Mouse (Mus musculus) heart, embryonic 12.5 days (tissue): ENCODE results near the gene 1700012B07Rik. TPM values are rescaled to one million over a fixed set of nuclear protein-coding genes. Genes with fewer than 3 reads are reported as not detected.
A peak's percentile ranks its signal among the peaks of the same experiment; 100 is the strongest.

ENCODE experiments used
- ATAC-seq: fragments of 200-750 bp; cut with Nextera tagmentation; 2 replicates; pipeline ENCODE4 v1.8.0; 2017; ENCODE audit warnings: moderate TSS enrichment, moderate library complexity; ENCODE audit not compliant: insufficient number of reproducible peaks, low FRiP score
- H3K27ac ChIP-seq: fragments of 300-500 bp; sonication (generic); 2 replicates; pipeline ENCODE4 v1.5.1; 2016; ENCODE audit warnings: mild to moderate bottlenecking, moderate library complexity; ENCODE audit not compliant: poor library complexity, severe bottlenecking
- H3K27me3 ChIP-seq: fragments of 300-500 bp; sonication (generic); replicated peaks from 2 replicates; pipeline ENCODE4 v1.6.1; 2016; ENCODE audit warnings: mild to moderate bottlenecking, moderate library complexity
- H3K36me3 ChIP-seq: fragments of 300-500 bp; sonication (generic); 2 replicates; pipeline ENCODE4 v1.6.1; 2016; ENCODE audit warnings: mild to moderate bottlenecking, moderate library complexity
- H3K4me1 ChIP-seq: fragments of 300-500 bp; sonication (generic); replicated peaks from 2 replicates; pipeline ENCODE4 v1.6.1; 2016; ENCODE audit warnings: mild to moderate bottlenecking
- H3K4me2 ChIP-seq: fragments of 300-500 bp; sonication (generic); 2 replicates; pipeline ENCODE4 v1.6.1; 2016; ENCODE audit warnings: mild to moderate bottlenecking, moderate library complexity
- H3K4me3 ChIP-seq: fragments of 300-500 bp; sonication (generic); 2 replicates; pipeline ENCODE4 v1.5.1; 2016; ENCODE audit warnings: mild to moderate bottlenecking
- H3K9ac ChIP-seq: fragments of 300-500 bp; sonication (generic); 2 replicates; pipeline ENCODE4 v1.6.1; 2016; ENCODE audit warnings: mild to moderate bottlenecking, moderate library complexity
- H3K9me3 ChIP-seq: fragments of 300-500 bp; sonication (generic); replicated peaks from 2 replicates; pipeline ENCODE4 v1.6.1; 2016; ENCODE audit warnings: mild to moderate bottlenecking, moderate library complexity
- WGBS: fragments of 180-500 bp; shearing (Covaris S2); methylation state at CpG from one replicate; pipeline ENCODE4 v1.1.7; 2016; 5-methylcytosine and 5-hydroxymethylcytosine counted together
- polyA plus RNA-seq: library from polyadenylated mRNA; unstranded; fragments of >200 nt; fragmentation: Nextera tagmentation; extraction: Ambion mirVana; gene quantifications from 2 replicates; pipeline ENCODE4 v1.2.1, GENCODE M21; 2016

Gene 1700012B07Rik
- polyA plus RNA-seq, 1 experiment from 2014 or later, result not detected

DNA sequence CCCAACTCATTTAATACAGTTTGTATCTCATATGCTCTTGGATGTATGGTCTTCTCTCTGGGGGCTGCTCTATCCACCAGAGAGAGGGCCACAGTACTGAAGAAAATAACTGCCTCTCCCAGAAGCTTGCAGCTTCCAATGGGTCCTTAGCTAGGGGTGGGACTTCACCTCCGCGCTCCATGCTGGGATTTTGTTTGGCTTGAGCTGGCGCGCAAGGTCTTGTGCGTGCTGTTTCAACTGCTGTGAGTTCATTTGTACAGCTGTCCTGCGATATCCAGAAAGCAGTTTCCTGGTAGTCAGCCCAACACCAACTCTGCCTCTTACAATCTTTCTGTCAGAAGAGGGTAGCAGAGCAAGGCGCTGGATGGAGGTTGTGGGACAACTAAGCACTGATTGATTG, 18.5 kb upstream of the 1700012B07Rik start:
- Histone ChIP-seq H3K4me2 (peak overlapping the region; percentile 23), H3K27me3 (no peaks in the 10 kb centered on the region), H3K27ac (no peak overlapping the region), H3K4me3 (no peak overlapping the region), H3K9me3 (no peaks in the 10 kb centered on the region), H3K36me3 (no peaks in the 10 kb centered on the region), H3K4me1 (no peaks in the 10 kb centered on the region), H3K9ac (no peak overlapping the region)
- WGBS, result 41% methylated on average over 7 of the region's 7 CpGs
- ATAC-seq, result no peak

DNA sequence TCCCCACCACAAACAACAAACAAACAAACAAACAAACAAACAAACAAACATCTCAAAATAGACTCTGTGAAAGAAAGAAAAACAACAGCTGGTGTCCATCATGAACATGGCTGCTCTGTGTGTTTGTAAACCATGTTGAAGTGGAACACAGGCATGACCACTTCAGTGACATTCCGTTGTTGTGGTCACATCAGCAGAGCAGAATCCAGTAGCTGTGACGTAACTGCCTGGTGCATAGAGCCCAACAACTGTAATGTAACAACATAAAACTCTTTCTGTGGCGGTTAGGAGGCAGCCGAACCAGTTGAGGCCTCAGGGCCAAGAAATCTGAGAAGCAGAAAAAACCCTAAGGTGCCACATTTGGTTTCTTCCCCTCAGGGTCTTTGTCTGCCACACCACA, 17.8 kb upstream of the 1700012B07Rik start:
- Histone ChIP-seq H3K36me3 (no peaks in the 10 kb centered on the region), H3K9ac (no peak overlapping the region), H3K4me1 (no peaks in the 10 kb centered on the region), H3K27me3 (no peaks in the 10 kb centered on the region), H3K4me3 (no peak overlapping the region), H3K4me2 (no peak overlapping the region), H3K27ac (no peak overlapping the region), H3K9me3 (0 out of 2 replicates have a peak, but pooled peaks cover 2% of the 10 kb centered on the region)
- ATAC-seq, result no peak
- WGBS, result 47% methylated on average over 4 of the region's 4 CpGs

GRCm38 (mm10) chr11:109844466-109844865, 16.6 kb upstream of the 1700012B07Rik start:
- no peak overlapping the region for H3K4me2 ChIP-seq
- 69% methylated on average over 5 of the region's 5 CpGs for WGBS
- H3K27me3 ChIP-seq, result no peaks in the 10 kb centered on the region
- ATAC-seq, result no peak
- no peak overlapping the region for H3K9ac ChIP-seq
- no peak overlapping the region for H3K27ac ChIP-seq
- H3K4me3 ChIP-seq, result no peak overlapping the region
- H3K9me3 ChIP-seq, result 0 out of 2 replicates have a peak, but pooled peaks cover 4% of the 10 kb centered on the region
- H3K4me1 ChIP-seq, result no peaks in the 10 kb centered on the region
- H3K36me3 ChIP-seq, result no peaks in the 10 kb centered on the region

- ATAC-seq, result no peak
- WGBS, result 74% methylated on average over 5 of the region's 5 CpGs
- no peak overlapping the region for H3K4me2 ChIP-seq
These were observed 2.5 kb upstream of the 1700012B07Rik start for GRCm38 (mm10) chr11:109830368-109830767.

GRCm38 (mm10) chr11:109822280-109822679, 5.6 kb downstream of the 1700012B07Rik start:
- no peak for ATAC-seq
- Histone ChIP-seq H3K9ac (no peak overlapping the region), H3K27me3 (no peaks in the 10 kb centered on the region), H3K27ac (no peak overlapping the region), H3K4me1 (no peaks in the 10 kb centered on the region), H3K9me3 (no peaks in the 10 kb centered on the region), H3K4me2 (no peak overlapping the region), H3K4me3 (no peak overlapping the region), H3K36me3 (no peaks in the 10 kb centered on the region)
- WGBS, result 42% methylated on average over 6 of the region's 6 CpGs

More at GRCm38 (mm10) chr11:109830368-109830767, 2.5 kb upstream of the 1700012B07Rik start:
- Histone ChIP-seq H3K9me3 (0 out of 2 replicates have a peak, but pooled peaks cover 3% of the 10 kb centered on the region), H3K27ac (no peak overlapping the region), H3K4me3 (no peak overlapping the region), H3K36me3 (no peaks in the 10 kb centered on the region), H3K9ac (no peak overlapping the region), H3K27me3 (no peaks in the 10 kb centered on the region), H3K4me1 (no peaks in the 10 kb centered on the region)

DNA sequence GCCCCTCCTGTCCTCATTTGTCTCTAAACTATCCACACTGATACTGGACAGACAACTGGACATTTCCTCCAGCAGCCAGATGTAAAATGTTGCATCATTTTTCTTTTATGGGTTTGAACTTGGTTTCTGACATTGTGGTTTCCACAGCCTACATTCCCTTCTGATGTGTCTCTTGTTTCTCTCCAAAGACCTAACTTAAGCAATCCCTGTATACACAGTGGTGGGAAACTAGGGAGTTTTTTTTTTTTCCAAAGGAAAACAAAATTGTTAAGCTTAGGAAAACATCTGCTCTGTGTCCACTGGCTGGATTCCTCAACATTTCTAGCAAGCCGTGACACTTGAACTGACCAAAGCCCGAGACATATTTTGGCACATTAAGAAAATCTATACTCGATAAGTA, 10.4 kb downstream of the 1700012B07Rik start:
- Histone ChIP-seq H3K4me1 (no peaks in the 10 kb centered on the region), H3K4me3 (no peak overlapping the region), H3K9ac (no peak overlapping the region), H3K4me2 (no peak overlapping the region), H3K36me3 (no peaks in the 10 kb centered on the region), H3K9me3 (no peaks in the 10 kb centered on the region), H3K27me3 (no peaks in the 10 kb centered on the region), H3K27ac (no peak overlapping the region)
- no peak for ATAC-seq
- 65% methylated on average over 3 of the region's 3 CpGs for WGBS

DNA sequence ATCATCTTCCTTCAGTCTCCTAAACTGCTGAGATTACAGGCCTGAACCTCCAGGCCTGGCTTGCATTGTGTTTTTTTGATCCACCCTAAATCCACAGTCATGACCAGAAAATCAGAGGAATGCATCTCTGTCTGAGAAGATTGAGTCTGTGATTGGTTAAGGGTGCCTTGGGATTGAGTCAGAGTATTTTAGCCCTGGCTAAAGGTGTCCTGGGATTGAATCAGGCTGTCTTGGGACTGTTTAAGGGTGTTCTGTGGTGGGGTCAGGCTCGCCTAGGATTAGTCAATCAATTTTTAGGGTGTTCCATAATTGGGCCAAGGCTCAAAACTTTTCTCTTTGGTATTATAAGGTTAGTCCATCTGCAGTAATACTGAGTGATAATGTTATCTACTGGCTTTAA, 10.9 kb downstream of the 1700012B07Rik start:
- 66% methylated on average over 1 of the region's 1 CpGs for WGBS
- no peak overlapping the region for H3K4me3 ChIP-seq
- H3K9ac ChIP-seq, result no peak overlapping the region
- no peaks in the 10 kb centered on the region for H3K36me3 ChIP-seq
- ATAC-seq, result no peak
- no peak overlapping the region for H3K4me2 ChIP-seq
- H3K27me3 ChIP-seq, result no peaks in the 10 kb centered on the region
- no peaks in the 10 kb centered on the region for H3K4me1 ChIP-seq
- no peak overlapping the region for H3K27ac ChIP-seq
- no peaks in the 10 kb centered on the region for H3K9me3 ChIP-seq

GRCm38 (mm10) chr11:109811721-109812120, 16.1 kb downstream of the 1700012B07Rik start:
- Histone ChIP-seq H3K27me3 (no peaks in the 10 kb centered on the region), H3K4me3 (no peak overlapping the region), H3K36me3 (no peaks in the 10 kb centered on the region), H3K27ac (no peak overlapping the region), H3K9ac (no peak overlapping the region), H3K4me1 (no peaks in the 10 kb centered on the region), H3K4me2 (no peak overlapping the region), H3K9me3 (peaks cover 10% of the 10 kb centered on the region; the same call in 1 of the 2 replicates)
- no peak for ATAC-seq
- 47% methylated on average over 2 of the region's 2 CpGs for WGBS

DNA sequence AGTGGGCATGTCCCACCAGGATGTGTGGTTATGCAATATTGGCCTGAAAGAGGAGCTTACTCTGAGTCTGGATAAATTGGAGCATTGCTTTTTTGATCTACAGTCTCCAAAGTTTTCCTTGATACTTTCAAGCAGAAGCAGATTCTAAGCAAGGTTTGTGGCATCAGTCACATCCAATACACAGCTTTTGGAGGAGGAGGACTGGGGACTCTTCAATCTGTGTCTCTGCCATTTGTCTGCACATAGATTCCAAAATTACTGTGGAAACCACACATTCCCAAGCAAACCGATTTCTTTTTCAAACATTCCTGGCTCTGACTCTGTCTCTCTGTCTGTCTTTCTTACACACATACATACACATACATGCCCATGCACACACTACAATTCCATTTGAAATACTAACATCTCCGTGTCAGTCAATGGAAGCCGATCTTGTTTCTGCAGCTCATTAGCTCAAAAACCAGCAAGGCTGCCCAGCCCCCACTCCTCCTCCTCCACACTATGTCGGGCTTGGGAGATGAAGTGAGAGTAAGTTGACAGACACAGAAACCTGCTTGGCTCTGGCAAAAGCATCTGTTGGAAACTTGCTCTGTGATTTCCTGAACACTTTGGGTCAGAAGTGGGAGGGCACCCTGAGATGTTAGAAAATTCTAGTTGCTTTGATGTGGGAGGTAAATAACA, 18.5 kb downstream of the 1700012B07Rik start:
- no peak overlapping the region for H3K4me3 ChIP-seq
- no peaks in the 10 kb centered on the region for H3K36me3 ChIP-seq
- peaks cover 10% of the 10 kb centered on the region; the same call in 1 of the 2 replicates for H3K9me3 ChIP-seq
- H3K4me1 ChIP-seq, result no peaks in the 10 kb centered on the region
- H3K27ac ChIP-seq, result no peak overlapping the region
- H3K4me2 ChIP-seq, result no peak overlapping the region
- ATAC-seq, result no peak
- H3K9ac ChIP-seq, result no peak overlapping the region
- no peaks in the 10 kb centered on the region for H3K27me3 ChIP-seq
- 46% methylated on average over 4 of the region's 4 CpGs for WGBS

GRCm38 (mm10) chr11:109801515-109801914, 26.3 kb downstream of the 1700012B07Rik start:
- no peak overlapping the region for H3K4me3 ChIP-seq
- H3K4me2 ChIP-seq, result no peak overlapping the region
- no peak for ATAC-seq
- no peak overlapping the region for H3K9ac ChIP-seq
- no peak overlapping the region for H3K27ac ChIP-seq
- WGBS, result 65% methylated on average over 1 of the region's 1 CpGs
- no peaks in the 10 kb centered on the region for H3K4me1 ChIP-seq
- no peaks in the 10 kb centered on the region for H3K36me3 ChIP-seq
- H3K27me3 ChIP-seq, result no peaks in the 10 kb centered on the region
- no peaks in the 10 kb centered on the region for H3K9me3 ChIP-seq

GRCm38 (mm10) chr11:109797531-109797930, 30.3 kb downstream of the 1700012B07Rik start:
- Histone ChIP-seq H3K4me2 (no peak overlapping the region), H3K9ac (no peak overlapping the region), H3K27me3 (no peaks in the 10 kb centered on the region), H3K4me1 (no peaks in the 10 kb centered on the region), H3K27ac (no peak overlapping the region), H3K4me3 (no peak overlapping the region), H3K36me3 (no peaks in the 10 kb centered on the region), H3K9me3 (peaks cover 11% of the 10 kb centered on the region; the same call in 1 of the 2 replicates)
- 67% methylated on average over 6 of the region's 6 CpGs for WGBS
- no peak for ATAC-seq

DNA sequence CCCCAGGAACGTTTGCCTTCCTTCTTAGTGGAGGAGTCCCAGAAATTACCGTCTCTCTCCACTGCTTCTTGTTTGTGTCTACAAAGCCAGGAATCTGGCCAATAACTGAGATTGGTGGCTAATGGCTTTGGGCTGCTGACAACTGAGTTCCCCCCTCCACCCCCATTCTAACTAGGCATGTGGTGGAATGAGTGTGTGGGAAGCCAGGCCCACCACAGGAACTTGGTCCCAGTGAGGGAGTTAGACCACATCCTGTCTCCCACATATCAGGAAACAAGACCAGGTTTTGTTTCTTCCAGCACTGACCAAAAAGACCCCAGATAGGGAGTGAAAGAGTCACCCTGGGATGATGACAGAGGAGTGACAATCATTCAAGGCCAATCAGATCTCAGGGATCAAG, 32.3 kb downstream of the 1700012B07Rik start:
- 62% methylated on average over 2 of the region's 2 CpGs for WGBS
- no peak for ATAC-seq

More for the DNA sequence above, 32.3 kb downstream of the 1700012B07Rik start:
- Histone ChIP-seq H3K9me3 (peaks cover 11% of the 10 kb centered on the region; the same call in 1 of the 2 replicates), H3K36me3 (no peaks in the 10 kb centered on the region), H3K4me2 (no peak overlapping the region), H3K27ac (no peak overlapping the region), H3K9ac (no peak overlapping the region), H3K4me1 (no peaks in the 10 kb centered on the region), H3K4me3 (no peak overlapping the region), H3K27me3 (no peaks in the 10 kb centered on the region)
